Mouse (Mus musculus): ENCODE measurements around the gene Gm49378.

DNA sequence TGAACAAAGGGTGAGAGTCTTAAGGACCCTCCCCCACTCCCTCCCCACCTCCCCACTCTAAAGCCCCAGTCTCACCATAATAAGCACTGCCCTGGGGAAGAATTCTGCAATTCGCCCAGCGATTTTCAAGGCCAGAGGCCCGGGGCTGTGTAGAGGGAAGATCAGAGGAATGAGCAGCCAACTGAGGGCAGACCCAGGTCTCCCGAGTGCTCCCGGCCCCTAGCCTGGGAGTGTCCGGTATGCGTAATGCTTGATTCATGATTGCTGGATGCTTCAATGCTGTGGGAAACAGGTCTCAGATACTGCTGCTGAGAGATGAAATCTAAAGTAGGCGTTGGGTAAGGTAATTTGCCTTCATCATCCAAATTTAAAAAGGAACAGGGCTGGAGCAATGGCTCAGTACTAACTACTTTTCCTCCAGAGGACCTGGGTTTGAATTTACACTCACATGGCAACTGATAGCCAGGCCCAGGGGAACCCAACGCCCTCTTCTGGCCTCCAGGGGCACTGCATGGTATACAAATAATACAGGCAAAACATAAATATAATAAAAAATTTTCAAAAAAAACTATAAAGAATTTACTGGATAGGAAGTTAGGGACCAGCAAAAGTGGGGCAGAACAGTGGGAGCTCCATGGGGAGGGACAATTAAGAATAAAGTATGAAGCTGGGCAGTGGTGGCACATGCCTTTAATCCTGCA, 55.6 kb downstream of the Gm49378 start:
- no peak for TF ChIP-seq ZC3H11A (IDR thresholded peaks at IDR 0.05; ENCODE audit: borderline replicate concordance, low read depth, low read length)
- TF ChIP-seq HCFC1 (IDR thresholded peaks at IDR 0.05; ENCODE audit: borderline replicate concordance, insufficient read depth, low read length) = no peak
- TF ChIP-seq CHD2 (IDR thresholded peaks at IDR 0.05; ENCODE audit: low read depth, low read length) = no peak
- TF ChIP-seq ZNF384 (IDR thresholded peaks at IDR 0.05; ENCODE audit: low read depth, low read length) = no peak
